Mouse (Mus musculus): Measurements from ENCODE around the gene Sema3f.

Sema3f gene

GRCm38 (mm10) chr9:107633661-107634405, 76.4 kb downstream of the Sema3f start:
- no peak for DNase-seq (ENCODE audit: low spot score in 2 of 2)

GRCm38 (mm10) chr9:107633091-107633660, 77.1 kb downstream of the Sema3f start:
- DNase-seq (ENCODE audit: low spot score in 2 of 2): peak; percentile 75 to 80

- DNase-seq (ENCODE audit: low spot score in 2 of 2): peak; percentile 58 to 60
Observed at GRCm38 (mm10) chr9:107632478-107632877, 77.8 kb downstream of the Sema3f start.

DNA sequence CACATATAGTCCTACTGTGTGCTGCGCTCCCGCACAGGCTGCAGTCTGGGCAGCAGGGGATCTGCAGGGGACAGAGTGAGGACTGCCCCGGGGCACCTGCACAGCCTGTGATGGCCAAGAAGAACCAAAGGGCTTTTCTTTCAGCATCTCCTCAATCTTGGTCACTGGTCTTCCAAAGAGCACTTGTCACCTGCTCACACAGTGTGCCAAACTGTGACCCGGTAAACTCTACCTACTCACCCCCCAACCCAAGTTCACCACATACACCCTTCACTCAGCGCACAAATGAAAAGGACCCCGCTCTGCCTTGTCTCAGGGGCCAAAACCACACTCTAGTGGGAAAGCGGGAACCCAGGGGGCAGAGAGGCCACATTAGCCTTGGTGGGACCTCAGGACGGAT, 78.4 kb downstream of the Sema3f start:
- DNase-seq (ENCODE audit: low spot score in 2 of 2): no peak

Data from spleen, postnatal 14 days (tissue).